Mouse (Mus musculus): ENCODE measurements around the gene Iqgap1.
"Not testable (repeated sequence)": the region's sequence is repeated elsewhere in the genome, so short reads cannot be mapped to it uniquely, and the experiment has no call there.

Iqgap1 gene

DNA sequence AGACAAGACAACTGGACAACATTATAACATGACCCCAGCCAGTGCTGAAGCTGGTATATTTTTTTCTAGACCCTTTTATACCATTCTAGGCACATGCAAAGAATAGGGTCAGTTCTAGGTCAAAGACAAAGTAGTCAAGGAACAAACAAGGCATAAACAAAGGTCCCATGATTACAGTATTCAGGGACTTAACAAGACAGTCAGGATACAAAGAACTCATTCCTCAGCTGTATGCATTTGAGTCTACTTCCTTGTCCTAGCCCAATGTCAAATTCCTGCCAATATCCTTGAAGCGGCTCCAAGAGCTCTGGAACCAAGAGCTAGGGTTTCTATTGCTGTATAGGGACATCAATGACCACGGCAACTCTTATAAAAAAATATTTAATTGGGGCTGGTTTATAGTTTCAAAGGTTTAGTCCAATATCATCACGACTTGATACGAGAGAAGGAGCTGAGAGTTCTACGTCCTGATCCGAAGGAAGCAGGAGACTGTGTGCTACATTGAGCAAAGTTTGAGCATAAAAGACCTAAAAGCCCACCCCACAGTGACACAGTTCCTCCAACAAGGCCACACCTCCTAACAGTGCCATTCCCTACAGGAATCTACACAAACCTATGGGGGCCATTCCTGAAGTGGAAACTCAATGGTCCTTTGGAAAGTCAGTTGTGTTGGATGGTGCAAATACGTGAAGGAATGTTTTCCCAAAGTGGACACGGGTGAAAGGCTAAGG lies 18.3 kb upstream of the Iqgap1 start:
- DNase-seq (ENCODE audit: low read depth, low spot score), result no peak

DNA sequence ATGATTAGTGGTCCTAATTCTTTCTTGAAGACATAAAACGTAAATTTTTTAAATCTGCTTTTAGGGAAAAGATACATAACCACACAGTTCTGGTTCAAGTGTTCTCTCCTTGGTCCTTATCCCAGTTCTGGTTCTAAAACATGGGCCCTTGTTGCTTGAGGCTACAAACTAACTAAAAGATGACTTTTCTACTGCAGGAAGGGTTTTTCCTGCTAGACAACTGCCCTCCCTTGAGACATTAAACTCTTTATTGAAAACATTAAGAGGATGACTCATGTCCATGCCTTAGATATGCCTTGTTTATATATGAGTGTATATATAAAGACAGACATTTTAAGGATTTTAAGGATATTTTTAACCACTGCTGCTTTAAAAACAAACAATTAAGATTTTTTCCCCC lies 17.4 kb upstream of the Iqgap1 start:
- DNase-seq (ENCODE audit: low read depth, low spot score), result no peak

DNA sequence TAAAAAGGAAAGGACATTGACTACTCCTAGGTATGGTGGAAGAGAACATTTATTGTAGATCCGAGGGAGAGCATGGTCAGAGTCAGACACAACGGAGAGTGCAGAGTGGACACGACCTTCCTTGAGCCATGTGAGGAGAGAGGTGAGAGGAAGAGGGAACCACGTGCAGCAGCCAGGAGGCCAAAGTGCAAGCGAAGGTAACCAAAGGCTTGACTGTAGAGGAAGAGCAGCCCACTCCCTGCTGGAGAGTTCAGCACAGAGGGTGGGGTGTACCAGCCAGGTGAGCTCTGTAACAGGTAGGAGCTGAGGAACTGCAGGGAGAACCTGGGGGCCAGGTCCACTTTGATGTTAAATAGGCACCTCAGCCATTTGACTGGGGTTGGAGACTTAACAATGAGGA lies 16.4 kb upstream of the Iqgap1 start:
- no peak for DNase-seq (ENCODE audit: low read depth, low spot score)

DNA sequence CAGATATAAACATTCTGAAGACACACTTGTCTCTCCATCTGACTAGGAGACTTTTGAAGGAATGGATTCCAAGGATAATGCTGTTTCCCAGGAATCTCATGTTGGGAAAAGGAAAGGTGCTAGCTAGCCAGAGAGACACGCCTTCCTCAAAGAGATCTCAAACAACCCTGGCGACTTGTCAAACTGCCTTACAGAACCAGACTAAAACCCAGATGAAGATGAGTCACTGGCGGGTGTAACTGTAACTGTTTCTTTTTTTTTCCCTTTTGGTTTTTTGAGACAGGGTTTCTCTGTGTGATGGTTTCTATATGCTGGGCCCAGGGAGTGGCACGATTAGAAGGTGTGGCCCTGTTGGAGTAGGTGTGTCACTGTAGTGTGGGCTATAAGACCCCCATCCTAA lies 15.2 kb upstream of the Iqgap1 start:
- no peak for DNase-seq (ENCODE audit: low read depth, low spot score)

DNA sequence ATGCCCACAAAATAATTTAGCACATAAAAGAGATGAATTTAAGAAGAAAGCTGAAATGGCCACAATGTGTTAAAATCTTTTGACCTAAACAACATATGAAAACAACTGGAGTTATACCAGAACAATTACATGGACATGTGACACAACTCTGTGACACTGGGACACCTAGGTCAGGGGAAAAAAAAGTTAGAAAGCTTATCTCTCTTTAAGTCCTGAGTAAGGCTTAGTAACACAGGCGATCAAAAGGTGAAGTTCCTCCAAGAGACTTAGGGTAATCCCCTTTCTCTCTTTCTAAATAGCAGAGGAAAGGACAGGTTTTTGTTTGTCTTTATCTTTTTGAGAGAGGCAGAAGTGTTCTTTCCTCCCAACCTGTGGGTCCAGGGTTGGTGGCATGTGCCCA lies 14.5 kb upstream of the Iqgap1 start:
- no peak for DNase-seq (ENCODE audit: low read depth, low spot score)

DNA sequence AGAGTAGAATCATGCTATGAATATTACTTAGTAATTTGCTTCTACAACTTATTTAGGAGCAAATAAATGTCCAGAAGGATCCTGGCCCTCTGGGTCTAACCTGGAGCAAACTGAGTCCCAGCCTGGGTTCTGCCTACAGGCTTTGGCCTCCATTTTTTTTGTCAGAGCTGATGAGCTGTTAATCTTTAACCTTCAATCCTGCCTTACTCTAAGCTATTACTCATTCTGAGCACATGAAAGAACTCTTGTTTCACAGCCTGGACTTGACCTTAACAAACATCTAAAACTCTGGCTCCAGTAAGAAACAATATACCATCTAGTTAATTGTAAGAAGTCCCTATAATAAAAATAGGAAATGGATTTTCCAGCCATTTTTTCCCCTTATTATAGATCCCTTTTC lies 14.0 kb upstream of the Iqgap1 start:
- no peak for DNase-seq (ENCODE audit: low read depth, low spot score)

DNA sequence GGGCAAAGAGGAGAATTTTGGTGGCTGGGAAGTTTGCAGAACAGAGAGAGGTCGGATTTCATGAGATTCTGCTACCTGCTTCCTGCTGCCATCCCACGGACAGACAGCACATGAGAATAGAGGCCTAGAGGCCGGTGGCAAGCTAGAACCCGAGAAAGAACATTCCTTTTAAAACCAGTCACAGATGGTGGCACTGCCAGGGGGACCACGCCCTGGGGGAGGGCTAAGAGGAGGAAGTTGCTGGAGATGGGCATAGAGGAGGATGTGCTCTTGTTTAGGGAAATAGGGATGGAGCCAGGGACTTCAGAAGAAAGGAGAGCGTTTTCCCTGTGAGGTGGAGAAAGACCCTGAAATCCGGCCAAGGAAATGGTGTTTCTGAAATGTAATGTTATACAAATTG lies 12.5 kb upstream of the Iqgap1 start:
- no peak for DNase-seq (ENCODE audit: low read depth, low spot score)

DNA sequence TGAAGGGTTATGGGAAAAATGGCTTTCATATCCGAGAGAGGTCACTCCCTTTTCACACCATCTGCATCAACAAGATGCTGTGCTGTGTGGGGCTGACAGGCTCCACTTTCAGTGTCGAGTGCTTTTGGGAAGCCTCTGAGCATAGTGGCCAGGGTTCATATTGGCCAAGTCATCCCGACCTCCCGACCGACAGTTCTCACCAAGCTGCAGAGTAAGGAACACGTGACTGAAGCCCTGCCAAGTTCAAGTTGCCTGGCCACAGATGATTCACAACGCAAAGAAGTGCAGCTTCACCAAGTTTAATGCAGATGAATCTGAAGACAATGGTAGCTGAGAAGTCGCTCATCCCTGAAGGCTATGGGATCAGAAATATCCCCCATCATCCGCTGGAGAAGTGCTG lies 12.0 kb upstream of the Iqgap1 start:
- no peak for DNase-seq (ENCODE audit: low read depth, low spot score)

DNA sequence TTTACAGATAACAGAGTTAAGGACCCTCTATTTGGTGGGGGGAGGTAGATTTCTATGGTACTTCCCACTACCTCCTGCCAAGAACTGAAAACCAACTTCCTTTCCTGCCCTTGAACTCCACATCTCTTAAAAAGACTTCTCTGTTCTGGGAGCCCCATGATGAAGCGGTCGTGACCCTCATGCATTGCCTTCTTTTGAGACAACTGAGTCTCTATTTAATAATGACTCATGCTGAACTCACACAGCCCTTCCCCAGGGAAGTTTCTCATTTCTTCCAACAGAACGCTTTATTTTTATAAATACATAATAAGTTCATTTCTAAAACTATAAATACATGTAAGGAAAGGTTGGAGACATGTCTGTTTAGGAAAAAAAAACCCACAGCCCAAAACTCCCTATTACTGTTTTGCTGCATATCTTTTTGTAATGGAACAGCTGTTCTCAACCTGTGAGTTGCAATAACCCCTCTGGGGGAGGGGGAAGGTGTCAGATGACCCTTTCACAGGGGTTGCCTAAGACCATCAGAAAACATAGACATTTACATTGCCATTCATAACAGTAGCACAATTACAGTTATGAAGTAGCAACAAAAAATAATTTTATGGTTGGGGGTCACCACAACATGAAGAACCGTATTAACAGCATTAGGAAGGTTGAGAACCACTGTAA lies 10.3 kb upstream of the Iqgap1 start:
- DNase-seq (ENCODE audit: low read depth, low spot score), result no peak

DNA sequence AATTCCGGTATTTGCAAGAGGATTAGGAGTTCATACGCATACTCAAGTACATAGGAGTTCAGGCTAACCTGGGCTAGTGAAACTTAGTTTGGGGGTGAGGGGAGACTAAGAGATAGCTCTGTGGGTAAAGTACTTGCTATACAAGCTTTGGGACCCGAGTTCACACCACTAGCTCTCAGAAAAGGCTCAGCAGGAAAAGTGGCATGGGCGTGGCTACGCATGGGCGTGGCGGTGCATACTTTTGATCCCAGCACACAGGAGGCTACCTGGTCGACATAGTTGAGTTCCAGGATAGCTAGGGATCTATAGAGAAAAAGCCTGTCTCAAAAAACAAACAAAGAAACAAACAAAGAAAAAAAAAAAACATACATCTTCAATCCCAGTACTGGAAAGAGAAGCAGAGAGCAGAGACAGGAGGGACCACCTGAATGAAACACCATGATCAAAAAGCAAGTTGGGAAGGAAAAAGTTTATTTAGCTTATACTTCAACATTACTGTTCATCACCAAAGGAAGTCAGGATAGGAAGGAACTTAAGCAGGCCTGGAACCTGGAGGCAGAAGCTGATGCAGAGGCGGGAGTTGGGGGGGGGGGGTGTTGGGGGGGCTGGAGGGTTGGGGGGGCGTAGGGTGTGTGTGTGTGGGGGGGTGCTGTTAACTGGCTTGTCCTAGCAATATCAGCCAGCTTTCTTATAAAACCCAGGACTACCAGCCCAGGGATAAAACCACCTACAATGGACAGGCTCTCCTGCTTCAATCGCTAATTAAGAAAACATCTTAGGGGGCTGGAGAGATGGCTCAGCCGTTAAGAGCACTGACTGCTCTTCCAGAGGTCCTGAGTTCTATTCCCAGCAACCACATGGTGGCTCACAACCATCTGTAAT lies 8.1 kb upstream of the Iqgap1 start:
- DNase-seq (ENCODE audit: low read depth, low spot score), result no peak

DNA sequence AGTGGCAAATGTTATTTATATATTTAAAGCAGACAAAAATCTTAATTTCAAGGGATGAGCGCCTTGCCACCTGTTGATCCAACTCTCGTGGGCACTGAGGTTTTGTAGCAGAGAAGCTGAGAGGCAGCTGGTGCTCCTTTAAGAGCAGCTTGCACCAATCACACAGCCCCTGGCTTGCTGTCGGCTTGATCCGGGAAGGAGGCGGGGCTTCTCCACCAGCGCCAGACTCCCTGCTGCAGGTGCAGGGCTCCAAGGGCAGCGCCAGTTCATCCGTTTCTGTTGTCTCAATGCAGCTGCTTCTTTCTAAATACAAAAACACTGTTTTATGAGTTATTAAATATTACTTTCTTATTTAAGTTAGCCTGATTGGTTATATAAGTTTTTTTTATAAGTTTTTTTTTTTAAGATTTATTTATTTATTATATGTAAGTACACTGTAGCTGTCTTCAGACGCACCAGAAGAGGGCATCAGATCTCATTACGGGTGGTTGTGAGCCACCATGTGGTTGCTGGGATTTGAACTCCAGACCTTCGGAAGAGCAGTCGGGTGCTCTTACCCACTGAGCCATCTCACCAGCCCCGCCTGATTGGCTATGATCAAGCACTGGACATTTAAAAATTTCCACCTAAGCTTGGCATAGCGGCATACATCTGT lies 7.3 kb upstream of the Iqgap1 start:
- DNase-seq (ENCODE audit: low read depth, low spot score), result not testable (repeated sequence)

DNA sequence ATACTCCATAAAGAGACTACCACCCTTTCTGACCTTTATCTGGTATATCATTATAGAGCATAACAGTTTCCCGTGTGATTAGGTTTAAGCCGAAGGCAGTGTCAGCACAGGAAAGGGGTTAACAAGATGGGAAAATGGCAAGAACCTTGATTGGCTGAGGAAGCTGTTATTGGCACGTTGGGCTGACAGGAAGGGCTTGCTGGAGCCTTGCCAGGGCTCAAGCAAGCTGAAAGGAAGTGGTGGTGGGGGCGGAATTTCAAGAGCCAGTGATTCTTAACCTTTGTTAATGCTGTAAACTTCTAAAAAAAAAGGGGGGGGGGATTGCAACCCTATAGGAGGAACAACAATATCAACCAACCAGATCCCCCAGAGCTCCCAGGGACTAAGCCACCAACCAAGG lies 6.4 kb upstream of the Iqgap1 start:
- DNase-seq (ENCODE audit: low read depth, low spot score), result no peak

DNA sequence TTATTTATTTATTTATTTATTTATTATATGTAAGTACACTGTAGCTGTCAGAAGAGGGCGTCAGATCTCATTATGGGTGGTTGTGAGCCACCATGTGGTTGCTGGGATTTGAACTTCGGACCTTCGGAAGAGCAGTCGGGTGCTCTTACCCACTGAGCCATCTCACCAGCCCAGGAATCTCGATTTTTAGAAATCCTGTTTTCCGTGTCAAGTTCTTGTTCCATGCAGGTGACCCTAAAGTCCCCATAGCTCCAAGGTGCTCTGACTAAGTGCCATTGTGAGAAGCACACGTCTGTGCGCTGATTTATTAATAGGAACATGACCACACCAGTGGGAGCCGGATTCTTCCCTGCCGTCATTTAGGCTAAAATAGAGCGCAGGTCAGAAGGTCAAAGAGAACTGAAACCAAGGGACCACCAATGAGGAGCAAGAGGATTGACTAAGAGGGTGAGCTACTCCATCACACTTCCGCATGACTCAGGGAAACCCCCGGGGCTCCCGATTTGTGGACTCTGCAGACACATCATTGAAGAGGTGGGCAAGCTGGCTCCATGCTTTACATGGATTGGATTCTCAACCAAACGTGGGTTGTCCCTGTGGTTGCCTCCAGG lies 4.5 kb upstream of the Iqgap1 start:
- no peak for DNase-seq (ENCODE audit: low read depth, low spot score)

DNA sequence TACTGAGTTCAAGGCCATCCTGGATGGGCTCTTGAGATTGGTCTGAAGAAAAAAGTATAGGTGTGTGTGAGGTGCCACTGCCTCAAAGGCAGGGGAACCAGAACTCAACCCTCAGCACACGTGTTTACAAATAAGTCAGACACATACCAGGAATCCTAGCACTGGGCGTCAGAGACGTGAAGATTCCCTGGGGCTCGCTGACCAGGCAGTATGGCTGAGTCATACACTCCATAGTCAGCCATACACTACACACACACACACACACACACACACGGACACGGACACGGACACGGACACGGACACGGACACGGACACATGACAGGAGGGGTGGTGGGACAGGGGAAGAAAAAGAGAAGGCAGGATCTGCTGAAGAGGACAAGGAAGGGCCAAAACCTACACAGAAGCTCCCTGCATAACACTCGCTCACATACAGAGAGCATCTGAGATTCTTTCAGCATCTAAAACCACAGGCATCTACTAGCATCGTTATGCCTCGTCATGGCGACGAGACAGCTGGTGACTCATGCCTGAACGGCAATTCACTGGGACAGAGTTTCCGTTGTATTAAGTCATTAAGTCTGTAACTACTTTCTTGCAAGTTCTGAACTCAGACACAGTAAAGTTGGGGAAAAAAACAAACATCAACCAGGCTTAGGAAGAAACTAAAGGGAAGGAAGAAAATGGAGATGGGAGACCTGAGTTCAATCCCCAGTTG lies 2.5 kb upstream of the Iqgap1 start:
- DNase-seq (ENCODE audit: low read depth, low spot score), result no peak

DNA sequence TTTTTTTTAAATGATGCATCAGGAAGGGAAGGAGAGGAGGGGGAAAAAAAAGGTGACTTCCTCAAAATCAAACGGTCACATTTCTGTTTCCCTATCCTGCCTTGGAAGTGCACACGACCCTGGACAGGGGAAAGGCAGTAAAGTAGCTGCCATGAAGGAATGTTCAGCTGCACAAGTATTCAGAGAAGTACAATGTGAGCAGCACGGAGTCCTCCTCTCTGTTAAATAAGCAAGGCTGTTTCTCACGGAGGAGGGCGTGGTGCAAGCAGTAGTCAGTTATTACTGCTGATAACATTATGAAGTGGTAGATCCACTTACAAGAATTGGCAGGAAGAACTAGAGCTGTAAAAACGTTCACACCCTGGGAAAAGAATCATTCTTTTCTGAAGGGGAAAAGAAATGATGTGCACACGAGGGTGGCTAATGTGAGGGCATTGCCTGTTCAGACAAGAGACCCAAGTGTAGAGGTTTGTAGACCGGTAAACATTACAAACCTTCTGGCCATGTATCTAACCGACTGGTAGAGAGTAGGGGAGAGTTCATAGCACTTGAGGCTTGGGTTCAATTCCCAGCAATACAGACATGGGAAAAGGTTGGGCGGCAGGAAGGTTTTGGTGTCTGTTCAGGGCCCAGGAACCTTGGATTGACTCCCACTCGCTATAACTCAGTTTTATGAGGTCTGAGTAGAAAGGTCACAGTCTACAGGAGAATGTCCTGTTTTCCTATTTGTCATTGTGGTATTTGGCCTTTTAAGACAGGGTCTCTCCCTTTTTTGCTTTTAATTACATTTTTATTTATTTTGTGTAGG lies 1.7 kb downstream of the Iqgap1 start:
- DNase-seq (ENCODE audit: low read depth, low spot score), result no peak

DNA sequence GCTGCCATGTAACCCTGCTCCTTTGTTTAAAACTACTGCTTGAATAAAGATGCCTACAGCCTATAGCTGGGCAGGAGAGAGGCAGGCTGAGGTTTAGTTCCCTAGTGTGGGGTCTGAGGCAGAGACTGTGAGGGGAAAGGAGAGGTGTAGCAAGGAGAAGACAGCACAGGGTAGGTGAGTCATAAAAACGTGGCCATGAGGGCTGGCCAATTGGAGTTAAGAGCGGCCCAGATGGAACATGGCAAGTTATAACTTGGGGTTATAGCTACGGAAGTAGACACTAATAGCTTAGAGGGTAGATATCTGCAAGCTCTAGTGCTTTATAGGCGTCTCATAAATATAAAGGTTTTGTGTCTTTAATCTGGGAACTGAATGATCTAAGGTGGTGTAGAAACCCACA lies 2.5 kb downstream of the Iqgap1 start:
- no peak for DNase-seq (ENCODE audit: low read depth, low spot score)

DNA sequence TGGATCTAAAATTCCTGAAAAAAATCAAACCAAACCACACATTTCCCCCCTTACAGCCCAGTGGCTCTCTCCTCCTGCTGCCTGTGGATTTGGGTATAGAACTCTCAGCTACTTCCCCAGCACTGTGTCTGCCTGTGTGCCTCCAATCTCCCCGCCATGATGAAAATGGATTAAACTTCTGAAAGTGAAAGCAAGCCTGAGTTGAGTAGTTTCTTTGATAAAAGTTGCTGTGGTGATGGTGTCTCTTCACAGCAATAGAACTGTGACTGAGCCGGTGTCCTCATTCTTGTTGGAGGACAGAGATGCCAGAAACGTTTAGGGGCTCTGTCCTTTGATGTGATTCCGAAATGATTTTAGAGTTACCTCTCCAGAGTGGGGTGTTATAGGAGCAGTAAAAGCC lies 4.9 kb downstream of the Iqgap1 start:
- no peak for DNase-seq (ENCODE audit: low read depth, low spot score)

DNA sequence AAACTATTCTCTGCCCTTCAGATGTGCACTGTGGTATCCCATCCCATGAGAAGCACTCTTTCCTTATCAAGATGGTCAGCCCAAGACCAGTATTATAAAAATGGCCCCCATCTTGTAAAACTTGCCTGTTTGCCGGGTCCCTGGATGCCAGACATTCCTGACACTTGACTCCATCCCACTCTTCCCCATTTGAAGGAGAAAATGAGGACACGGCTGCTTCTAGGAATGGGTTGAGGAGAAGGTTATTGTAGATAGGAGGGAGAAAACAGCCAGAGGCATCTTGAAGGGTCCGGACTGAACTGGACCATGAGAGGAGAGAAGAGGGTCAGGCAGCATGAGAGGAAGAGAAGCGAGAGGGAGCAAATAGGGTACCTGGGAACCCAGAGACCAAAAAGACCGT lies 9.1 kb downstream of the Iqgap1 start:
- DNase-seq (ENCODE audit: low read depth, low spot score), result no peak

DNA sequence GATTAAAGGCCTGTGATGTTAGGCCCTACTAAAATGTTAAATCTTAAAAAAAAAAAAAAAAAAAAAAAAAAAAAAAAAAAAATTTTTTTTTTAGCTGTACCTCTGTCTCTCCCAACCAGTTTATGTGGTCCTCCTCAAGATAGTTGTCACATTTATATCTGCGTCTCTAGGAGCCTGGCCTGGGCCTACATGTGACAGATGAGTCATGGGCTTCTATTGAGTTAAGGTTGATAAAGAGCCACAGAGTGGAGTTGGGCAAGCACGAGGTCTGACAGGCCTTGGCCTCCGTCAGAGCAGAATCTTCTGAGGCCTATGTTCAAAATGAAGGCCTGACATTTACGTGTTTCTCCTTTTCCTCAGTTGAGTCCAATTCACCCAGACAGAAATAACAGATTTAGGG lies 12.4 kb downstream of the Iqgap1 start:
- no peak for DNase-seq (ENCODE audit: low read depth, low spot score)

DNA sequence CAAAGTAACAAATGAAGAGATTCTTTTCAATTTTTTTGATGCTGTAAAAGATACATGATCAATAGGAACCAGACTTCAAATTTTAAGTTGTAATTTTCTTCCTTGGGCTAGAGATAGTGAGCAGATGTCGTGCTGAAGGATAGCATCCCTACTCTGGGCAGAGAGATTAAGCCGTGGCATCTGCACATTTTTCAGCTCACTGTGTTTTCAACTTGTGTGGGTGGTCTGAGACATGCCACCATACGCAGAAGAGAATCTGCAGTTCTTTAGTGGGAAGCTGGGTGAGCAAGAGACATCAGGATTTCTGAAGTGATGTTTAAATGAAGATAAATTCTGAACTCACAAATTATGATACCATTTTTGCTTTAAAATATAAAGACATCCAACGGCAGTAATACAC lies 19.4 kb downstream of the Iqgap1 start:
- no peak for DNase-seq (ENCODE audit: low read depth, low spot score)

Data from brain, embryonic 18.5 days (tissue).